In the genomic region with DNA sequence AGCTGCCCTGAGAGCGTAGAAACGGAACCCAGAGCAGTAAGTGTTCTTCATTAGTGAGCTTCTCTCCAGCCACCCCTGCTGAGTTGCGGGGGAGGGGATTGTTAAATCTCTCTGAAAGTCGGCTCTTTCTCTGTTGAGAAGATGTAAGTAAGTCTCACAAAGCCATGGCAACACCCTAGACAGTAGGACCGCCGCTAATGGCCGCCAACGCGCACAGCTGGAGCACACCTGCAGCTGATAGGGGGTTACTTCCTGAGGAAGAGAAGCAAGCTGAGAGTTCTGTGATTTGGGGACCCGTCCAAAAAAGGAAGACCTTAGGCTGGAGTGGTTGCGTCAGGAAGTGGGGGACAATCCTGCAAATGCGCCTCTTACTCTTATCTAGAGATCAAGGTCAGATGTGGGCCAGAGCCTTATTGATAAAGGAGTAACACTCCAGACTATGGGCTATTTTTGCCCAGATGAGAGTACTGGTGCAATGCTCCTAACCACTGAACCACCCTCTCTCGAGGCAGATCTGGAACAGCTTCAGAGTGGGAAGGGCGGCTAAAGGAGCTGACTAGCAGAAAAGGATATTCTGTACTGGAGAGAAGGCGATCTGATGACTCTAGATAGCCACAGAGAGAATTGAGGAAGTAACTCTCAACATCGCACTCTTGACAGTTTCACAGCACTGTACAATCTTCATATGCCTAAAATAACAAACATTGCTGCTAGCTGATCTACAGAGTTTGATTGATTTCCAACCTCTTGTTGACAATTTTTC, we compare ENCODE assay signal across 7 mouse cellular contexts. TPM values are rescaled to one million over a fixed set of nuclear protein-coding genes. Genes with fewer than 3 reads are reported as not detected.
DNase-seq lines count a peak whose midpoint lies in the region; ATAC-seq and TF ChIP-seq lines count a peak whose summit lies in the region.

No protein-coding gene starts in this region.

- peak overlapping the region; percentile 78 for H3K4me2 ChIP-seq in lung, postnatal 0 days (replicated peaks; ENCODE audit: low read depth, low read length)
- peak overlapping the region; percentile 98 for H3K4me2 ChIP-seq in hindbrain, embryonic 14.5 days (replicated peaks)
- peak overlapping the region; percentile 88 for H3K4me2 ChIP-seq in stomach, embryonic 14.5 days (replicated peaks; ENCODE audit: low read depth, low read length)

- H3K4me3 ChIP-seq in lung, postnatal 0 days (ENCODE audit: low read depth, low read length), result no peak overlapping the region
- H3K4me3 ChIP-seq in embryonic facial prominence, embryonic 10.5 days, result peak overlapping the region; percentile 74
- H3K4me3 ChIP-seq in hindbrain, embryonic 14.5 days (replicated peaks; ENCODE audit: low read length), result peak overlapping the region; percentile 76; the same call in 1 of the 2 replicates
- peak overlapping the region; percentile 70 for H3K4me3 ChIP-seq in midbrain, embryonic 10.5 days
- H3K4me3 ChIP-seq in stomach, embryonic 14.5 days (ENCODE audit: low read depth, low read length), result peak overlapping the region; percentile 54; the same call in 1 of the 2 replicates

- H3K4me1 ChIP-seq in lung, postnatal 0 days (ENCODE audit: insufficient read depth, low read depth, low read length), result peaks cover 7% of the 10 kb centered on the region; the same call in 1 of the 2 replicates
- peaks cover 25% of the 10 kb centered on the region for H3K4me1 ChIP-seq in embryonic facial prominence, embryonic 10.5 days
- H3K4me1 ChIP-seq in hindbrain, embryonic 14.5 days (replicated peaks; ENCODE audit: control insufficient read depth, insufficient read depth, low read length), result peaks cover 9% of the 10 kb centered on the region; the same call in 1 of the 2 replicates
- peaks cover 24% of the 10 kb centered on the region for H3K4me1 ChIP-seq in midbrain, embryonic 10.5 days
- H3K4me1 ChIP-seq in stomach, embryonic 14.5 days (ENCODE audit: control insufficient read depth, insufficient read depth, low read length), result peaks cover 6% of the 10 kb centered on the region; the same call in 1 of the 2 replicates

- H3K9me3 ChIP-seq in lung, postnatal 0 days (ENCODE audit: low read length), result no peaks in the 10 kb centered on the region
- H3K9me3 ChIP-seq in embryonic facial prominence, embryonic 10.5 days, result no peaks in the 10 kb centered on the region
- no peaks in the 10 kb centered on the region for H3K9me3 ChIP-seq in hindbrain, embryonic 14.5 days (ENCODE audit: control insufficient read depth, low read length)
- no peaks in the 10 kb centered on the region for H3K9me3 ChIP-seq in midbrain, embryonic 10.5 days (replicated peaks)
- H3K9me3 ChIP-seq in stomach, embryonic 14.5 days (ENCODE audit: control insufficient read depth, low read depth, low read length), result no peaks in the 10 kb centered on the region

- H3K27ac ChIP-seq in lung, postnatal 0 days (ENCODE audit: low read length), result no peak overlapping the region
- H3K27ac ChIP-seq in embryonic facial prominence, embryonic 10.5 days (replicated peaks), result no peak overlapping the region
- H3K27ac ChIP-seq in hindbrain, embryonic 14.5 days, result no peak overlapping the region
- H3K27ac ChIP-seq in midbrain, embryonic 10.5 days (replicated peaks), result no peak overlapping the region
- no peak overlapping the region for H3K27ac ChIP-seq in stomach, embryonic 14.5 days (ENCODE audit: low read length)

- DNase-seq in lung, postnatal 0 days (ENCODE audit: low spot score), result no peak
- no peak for DNase-seq in lung, postnatal 25 days (ENCODE audit: low spot score)
- DNase-seq in embryonic facial prominence, embryonic 10.5 days (ENCODE audit: low spot score), result peak; percentile 35
- no peak for DNase-seq in hindbrain, embryonic 14.5 days (ENCODE audit: low spot score)
- no peak for DNase-seq in midbrain, embryonic 10.5 days (ENCODE audit: low spot score)
- no peak for DNase-seq in urinary bladder, postnatal 10 days (ENCODE audit: low spot score)

- 23% methylated on average over 16 of the region's 16 CpGs for WGBS in lung, postnatal 0 days
- WGBS in embryonic facial prominence, embryonic 10.5 days, result 23% methylated on average over 16 of the region's 16 CpGs
- 28% methylated on average over 16 of the region's 16 CpGs for WGBS in hindbrain, embryonic 14.5 days
- 25% methylated on average over 16 of the region's 16 CpGs for WGBS in midbrain, embryonic 10.5 days
- WGBS in stomach, embryonic 14.5 days, result 25% methylated on average over 16 of the region's 16 CpGs

- no peak for TF ChIP-seq CTCF in lung, postnatal 0 days (IDR thresholded peaks at IDR 0.05)

- no peaks in the 10 kb centered on the region for H3K27me3 ChIP-seq in lung, postnatal 0 days (replicated peaks; ENCODE audit: insufficient read depth, low read length)
- H3K27me3 ChIP-seq in embryonic facial prominence, embryonic 10.5 days (replicated peaks; ENCODE audit: low read depth, poor library complexity, severe bottlenecking), result peaks cover 42% of the 10 kb centered on the region
- peaks cover 12% of the 10 kb centered on the region for H3K27me3 ChIP-seq in hindbrain, embryonic 14.5 days (ENCODE audit: control insufficient read depth, insufficient read depth, low read length)
- H3K27me3 ChIP-seq in midbrain, embryonic 10.5 days (ENCODE audit: low read depth, poor library complexity, severe bottlenecking), result peaks cover 37% of the 10 kb centered on the region
- H3K27me3 ChIP-seq in stomach, embryonic 14.5 days (ENCODE audit: control insufficient read depth, insufficient read depth, low read length), result no peaks in the 10 kb centered on the region

- no peak overlapping the region for H3K9ac ChIP-seq in lung, postnatal 0 days (replicated peaks; ENCODE audit: low read depth)
- H3K9ac ChIP-seq in hindbrain, embryonic 14.5 days, result no peak overlapping the region; the same call in 1 of the 2 replicates
- no peak overlapping the region for H3K9ac ChIP-seq in stomach, embryonic 14.5 days (replicated peaks; ENCODE audit: low read depth, low read length)

- no peak for TF ChIP-seq EP300 in lung, postnatal 0 days (IDR thresholded peaks at IDR 0.05)

- no peaks in the 10 kb centered on the region for H3K36me3 ChIP-seq in lung, postnatal 0 days (ENCODE audit: insufficient read depth, low read length)
- H3K36me3 ChIP-seq in embryonic facial prominence, embryonic 10.5 days (replicated peaks), result no peaks in the 10 kb centered on the region
- no peaks in the 10 kb centered on the region for H3K36me3 ChIP-seq in hindbrain, embryonic 14.5 days (replicated peaks; ENCODE audit: control insufficient read depth, insufficient read depth)
- no peaks in the 10 kb centered on the region for H3K36me3 ChIP-seq in midbrain, embryonic 10.5 days
- no peaks in the 10 kb centered on the region for H3K36me3 ChIP-seq in stomach, embryonic 14.5 days (ENCODE audit: control insufficient read depth, insufficient read depth, low read length)

- ATAC-seq in lung, postnatal 0 days, result no peak
- ATAC-seq in hindbrain, embryonic 14.5 days (ENCODE audit: low FRiP score), result no peak
- no peak for ATAC-seq in stomach, embryonic 14.5 days (ENCODE audit: insufficient number of reproducible peaks, insufficient read depth, low FRiP score, low read depth)

RNA-seq across cellular contexts. Expression of gene Slc46a3, which starts 1.0 kb away (rescaled TPM):
- 9.4 and 10.7 TPM in 2 replicates for polyA plus RNA-seq in lung, postnatal 0 days (2015; fragmentation: Nextera tagmentation; extraction: Ambion mirVana)
- polyA plus RNA-seq in embryonic facial prominence, embryonic 10.5 days (2016; fragmentation: Nextera tagmentation; extraction: Ambion mirVana), result 2.5 TPM in 2 replicates
- 5.3 and 5.5 TPM in 2 replicates for polyA plus RNA-seq in hindbrain, embryonic 14.5 days (2014; fragmentation: Nextera tagmentation; extraction: Ambion mirVana)
- polyA plus RNA-seq in midbrain, embryonic 10.5 days (2016; fragmentation: Nextera tagmentation; extraction: Ambion mirVana), result 3.0 and 4.5 TPM in 2 replicates
- polyA plus RNA-seq in stomach, embryonic 14.5 days (2014; fragmentation: Nextera tagmentation; extraction: Ambion mirVana), result 3.1 and 4.4 TPM in 2 replicates

RNA-seq across cellular contexts. Expression of gene Pomp, which starts 35.4 kb away (rescaled TPM):
- 393 and 397 TPM in 2 replicates for polyA plus RNA-seq in lung, postnatal 0 days (2015; fragmentation: Nextera tagmentation; extraction: Ambion mirVana)
- 513 and 534 TPM in 2 replicates for polyA plus RNA-seq in embryonic facial prominence, embryonic 10.5 days (2016; fragmentation: Nextera tagmentation; extraction: Ambion mirVana)
- 502 and 544 TPM in 2 replicates for polyA plus RNA-seq in hindbrain, embryonic 14.5 days (2014; fragmentation: Nextera tagmentation; extraction: Ambion mirVana)
- 505 and 557 TPM in 2 replicates for polyA plus RNA-seq in midbrain, embryonic 10.5 days (2016; fragmentation: Nextera tagmentation; extraction: Ambion mirVana)
- polyA plus RNA-seq in stomach, embryonic 14.5 days (2014; fragmentation: Nextera tagmentation; extraction: Ambion mirVana), result 445 and 460 TPM in 2 replicates
